Mouse (Mus musculus): ENCODE data around the gene Magi1.

The Magi1 gene

DNA sequence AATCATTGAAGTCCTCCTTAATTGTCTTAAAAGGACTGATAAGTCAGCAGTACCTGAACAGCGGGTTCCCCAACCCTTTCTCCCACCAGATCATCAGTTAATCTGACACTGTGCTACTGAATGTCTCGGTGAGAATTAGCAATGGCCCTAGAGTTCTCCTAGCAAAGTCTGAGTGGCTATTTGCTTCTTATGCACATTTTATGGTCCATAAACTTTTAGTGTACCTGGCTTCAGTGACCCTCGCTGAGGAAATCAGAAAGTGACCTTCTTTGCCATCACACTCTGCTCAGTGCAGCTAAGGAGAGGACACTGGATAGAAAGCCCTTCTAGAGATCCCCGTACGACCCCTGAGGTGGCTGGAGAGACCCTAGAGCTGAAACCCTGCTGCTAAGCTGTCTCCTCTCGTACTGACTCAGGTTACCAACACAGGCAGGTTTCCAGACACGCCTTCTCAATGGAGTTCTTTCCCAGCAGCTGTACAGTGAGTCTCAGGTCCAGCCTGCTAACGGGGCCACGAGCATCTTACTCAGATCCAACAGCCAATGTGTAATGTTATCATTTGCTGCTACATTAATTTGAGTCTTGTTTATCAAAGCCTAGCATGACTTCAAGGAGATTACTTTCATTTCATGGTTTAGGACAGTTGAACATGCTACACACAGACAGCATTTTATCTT, 461.4 kb downstream of the Magi1 start:
- in situ Hi-C loops (cut with MseI, MboI) = no loop called here

DNA sequence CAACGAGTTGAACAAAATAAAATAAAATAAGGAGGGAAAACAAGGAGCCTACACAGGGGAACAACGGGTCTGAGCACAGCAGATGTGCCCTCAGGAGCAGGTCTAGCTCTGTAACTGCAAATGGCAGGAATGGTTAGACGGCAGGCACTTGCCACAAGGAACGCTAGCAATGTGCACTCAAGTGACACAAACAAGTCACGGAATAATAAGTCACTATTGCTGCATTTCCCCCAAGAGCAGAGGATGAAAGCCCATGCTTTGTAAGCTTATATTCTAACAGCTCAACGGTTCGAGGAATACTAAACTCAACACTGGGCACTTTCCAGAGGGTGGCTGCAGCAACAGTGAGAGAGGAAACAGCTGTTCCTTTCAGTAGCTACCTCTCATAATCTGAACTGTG, 462.2 kb downstream of the Magi1 start:
- in situ Hi-C loops (cut with MseI, MboI) = no loop called here

DNA sequence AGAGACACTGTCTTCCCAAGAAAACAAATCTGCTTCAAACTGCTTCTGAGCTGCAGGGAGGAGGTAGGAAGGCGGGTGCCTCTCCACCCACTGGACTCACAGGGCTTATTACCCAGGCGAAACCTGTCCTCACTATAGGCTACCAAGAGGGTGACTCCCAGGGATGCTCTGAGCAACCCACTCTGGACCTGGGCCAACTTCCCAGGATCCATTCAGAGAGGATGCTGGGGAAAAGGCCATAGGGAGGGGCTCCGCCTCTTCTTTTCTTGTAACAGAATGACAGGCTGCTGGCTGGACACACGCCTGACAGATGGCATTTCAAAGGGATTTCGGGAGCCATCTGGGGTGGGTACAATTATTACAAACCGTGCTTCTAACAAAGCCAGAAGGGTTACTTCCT, 463.8 kb downstream of the Magi1 start:
- in situ Hi-C loops (cut with MseI, MboI) = no loop called here

DNA sequence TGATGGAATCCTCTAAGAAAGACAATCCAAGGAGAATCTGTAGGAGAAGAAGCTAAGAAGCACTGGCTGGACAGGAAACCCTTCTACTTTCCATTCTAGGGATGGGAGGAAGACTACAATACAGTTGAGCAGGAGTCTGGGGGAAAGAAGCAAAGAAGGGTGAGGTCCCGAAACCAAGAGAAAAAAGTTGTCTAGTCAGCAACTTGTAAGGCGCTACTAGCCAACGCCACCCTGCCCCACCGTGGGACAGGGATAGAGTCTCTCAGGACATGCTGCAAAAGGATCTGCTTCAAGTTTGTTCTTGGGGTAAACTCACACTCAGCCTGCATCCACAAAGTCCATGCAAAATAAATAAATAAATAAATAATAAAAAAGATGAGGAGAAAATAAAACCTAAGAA, 464.4 kb downstream of the Magi1 start:
- in situ Hi-C loops (cut with MseI, MboI) = no loop called here

DNA sequence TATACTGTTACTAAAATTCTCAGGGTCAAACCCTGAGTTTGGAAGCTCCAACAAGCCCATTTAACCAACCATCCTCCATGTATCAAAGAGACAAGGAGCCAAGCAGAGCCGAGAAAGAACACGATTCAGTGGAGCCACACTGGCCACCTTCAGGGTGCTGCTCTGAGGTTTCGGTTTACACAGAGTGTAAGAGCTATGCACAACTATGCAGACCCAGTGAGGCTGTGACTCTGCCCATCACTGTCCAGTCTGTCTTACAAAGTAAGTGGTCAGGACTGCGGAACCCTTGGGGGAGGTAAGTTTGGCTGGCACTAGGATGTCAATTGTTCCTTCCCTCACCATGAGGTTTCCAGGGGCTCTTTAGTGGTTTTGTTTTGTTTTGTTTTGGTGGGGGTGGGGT, 465.2 kb downstream of the Magi1 start:
- in situ Hi-C loops (cut with MseI, MboI) = no loop called here

DNA sequence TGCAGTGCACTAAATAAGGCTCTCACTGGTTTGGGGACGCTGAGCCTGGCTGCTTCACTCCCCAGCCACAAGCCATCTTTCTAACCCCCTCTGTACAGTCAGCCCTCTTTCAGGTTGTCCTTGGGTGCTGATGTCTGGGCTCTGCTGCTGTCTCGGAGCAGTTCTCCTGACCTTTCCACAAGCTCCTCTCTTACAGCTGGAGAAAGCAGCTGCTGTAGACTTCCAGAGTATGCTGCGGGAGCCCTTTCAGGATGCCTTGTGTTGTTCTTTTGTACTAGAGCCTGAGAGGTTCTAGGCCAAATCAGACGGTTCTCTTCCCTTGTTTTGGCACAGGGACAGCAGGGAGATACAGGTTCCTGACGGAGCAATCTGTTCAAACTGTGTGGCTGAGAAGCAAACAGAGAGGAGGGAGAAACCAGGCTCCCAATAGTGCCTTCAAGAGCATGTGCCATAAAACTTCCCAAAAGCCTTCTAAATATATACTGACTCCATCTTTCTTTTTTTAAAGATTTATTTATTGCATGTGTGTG, 478.2 kb downstream of the Magi1 start:
- in situ Hi-C loops (cut with MseI, MboI) = no loop called here

DNA sequence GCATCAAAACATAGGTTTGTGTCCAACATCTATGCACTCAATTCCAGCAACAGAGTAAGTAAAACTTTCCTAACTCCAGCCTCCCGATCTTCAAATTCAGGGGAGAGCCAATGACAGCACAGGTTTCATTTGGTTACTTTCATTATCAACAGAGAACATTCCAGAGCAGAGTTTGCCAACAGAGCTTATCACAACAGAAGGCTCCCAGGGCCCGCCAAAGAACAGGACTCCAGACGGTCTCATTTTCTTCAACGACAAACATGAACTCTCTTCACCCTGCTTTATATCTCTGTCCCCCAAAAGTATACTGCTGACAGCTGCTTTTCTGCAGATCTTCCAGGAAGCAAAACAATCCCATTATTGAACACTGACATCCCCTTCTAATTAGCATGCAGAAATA, 481.3 kb downstream of the Magi1 start:
- in situ Hi-C loops (cut with MseI, MboI) = no loop called here

DNA sequence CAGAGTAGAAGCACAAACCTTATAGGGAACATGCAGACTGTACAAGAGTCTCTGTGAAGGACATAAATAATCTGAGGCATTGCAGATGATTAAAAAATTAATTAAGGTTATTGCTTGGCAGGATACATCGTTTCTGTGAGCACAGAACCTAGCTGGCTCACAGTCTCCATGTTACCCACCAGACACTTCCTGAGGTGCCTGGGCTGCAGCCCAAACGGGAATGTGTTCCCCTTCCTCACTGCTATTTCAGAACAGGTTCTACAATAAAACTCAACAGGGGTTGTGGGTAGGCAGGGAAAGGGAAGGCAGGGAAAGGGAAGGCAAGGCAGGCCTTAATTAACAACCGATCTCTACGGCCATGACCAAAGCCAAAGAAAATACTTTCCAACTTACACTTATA, 483.3 kb downstream of the Magi1 start:
- in situ Hi-C loops (cut with MseI, MboI) = no loop called here

DNA sequence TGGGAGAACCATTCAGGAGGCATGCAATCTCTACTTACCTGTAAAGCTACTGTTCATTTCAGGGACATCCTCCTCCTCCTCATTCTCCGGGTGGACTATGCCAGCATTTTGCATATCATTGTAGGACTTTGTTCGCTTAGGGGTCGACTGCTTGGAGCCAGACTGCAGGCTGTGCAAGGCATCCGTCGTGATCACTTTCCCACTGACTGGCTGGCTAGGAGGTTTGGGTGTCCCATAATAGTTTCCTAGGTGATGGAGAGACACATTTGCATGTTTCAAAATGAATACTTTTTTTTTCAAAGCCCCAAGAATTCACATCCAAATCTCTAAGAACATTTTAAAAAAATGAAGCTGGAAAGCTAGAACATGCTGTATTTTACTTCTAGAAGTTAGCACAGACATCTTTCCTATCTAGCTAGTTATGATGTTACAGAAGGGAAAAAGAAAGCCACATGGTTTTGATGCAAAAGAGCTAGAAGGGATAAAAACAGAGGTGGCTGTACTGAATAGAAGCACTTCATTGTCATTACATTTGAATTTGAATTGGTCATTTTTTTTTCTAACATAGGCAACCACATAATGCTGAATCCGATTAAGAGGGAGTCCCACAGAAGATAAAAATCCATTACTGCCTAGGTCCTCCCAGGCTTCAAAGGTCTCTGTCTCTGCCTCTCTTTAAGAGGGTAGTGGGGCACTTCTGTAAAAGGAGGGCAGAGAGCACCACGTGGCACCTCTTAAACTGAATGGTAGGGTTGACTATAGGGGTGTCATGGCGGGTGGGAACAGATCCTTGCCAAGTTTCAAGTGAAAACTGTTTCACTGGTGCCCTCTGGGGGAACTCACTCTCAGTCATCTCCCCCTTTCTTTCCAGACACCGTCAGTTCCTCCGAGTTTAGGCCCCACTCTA, 491.2 kb downstream of the Magi1 start:
- in situ Hi-C loops (cut with MseI, MboI) = no loop called here

DNA sequence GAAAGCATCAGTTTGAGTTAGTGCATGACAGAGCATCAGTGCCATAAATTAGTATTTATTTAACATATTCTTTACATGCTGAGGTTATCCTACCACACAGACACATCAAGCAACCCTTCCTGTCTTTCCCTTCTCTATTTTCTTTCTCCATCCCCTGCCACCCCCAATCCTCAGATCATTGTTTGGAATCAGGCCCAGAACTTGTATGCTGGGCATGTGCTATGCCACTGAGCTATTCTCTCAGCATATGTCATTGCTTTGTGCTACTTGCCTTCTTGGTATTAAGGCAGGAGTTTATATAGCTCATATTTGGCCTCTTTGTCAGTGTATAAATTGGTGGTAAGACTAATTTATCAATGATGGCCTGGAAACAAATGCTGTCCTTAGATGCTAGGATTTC, 494.0 kb downstream of the Magi1 start:
- in situ Hi-C loops (cut with MseI, MboI) = no loop called here

DNA sequence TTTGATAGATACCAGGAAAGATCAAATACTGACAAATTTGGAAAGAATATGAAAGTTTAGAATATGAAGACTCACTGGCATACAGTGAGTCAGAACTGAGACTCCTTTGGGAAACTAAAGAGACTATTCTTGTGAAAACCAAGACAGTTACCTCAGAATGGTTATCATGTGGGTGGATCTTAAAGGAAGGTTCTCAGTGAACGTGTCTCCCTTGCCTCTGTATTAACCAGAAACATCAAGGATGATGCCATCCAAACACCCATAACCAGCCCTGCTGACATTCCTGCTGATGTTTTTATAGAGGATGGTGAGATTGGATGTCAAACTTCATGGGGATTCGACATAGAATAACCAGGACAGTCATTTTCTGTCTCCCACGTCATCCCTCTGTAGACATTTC, 496.7 kb downstream of the Magi1 start:
- in situ Hi-C loops (cut with MseI, MboI) = no loop called here

DNA sequence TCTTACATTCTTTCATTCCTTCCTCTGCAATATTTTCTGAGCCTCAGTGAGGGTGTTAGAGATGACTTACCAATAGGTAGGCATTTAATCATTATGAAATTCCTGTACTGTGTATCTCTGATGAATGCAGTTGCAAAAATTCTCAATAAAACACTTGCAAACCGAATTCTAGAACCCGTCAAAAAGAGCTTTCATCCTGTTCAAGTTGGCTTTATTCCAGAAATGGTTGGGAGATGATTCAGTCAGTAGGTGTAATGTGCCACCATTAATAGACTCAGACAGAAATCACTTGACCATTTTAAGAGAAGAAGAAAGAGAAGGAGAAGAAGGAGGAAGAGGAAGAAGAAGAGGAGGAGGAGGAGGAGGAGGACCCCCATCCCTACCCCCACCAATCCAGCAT, 497.5 kb downstream of the Magi1 start:
- in situ Hi-C loops (cut with MseI, MboI) = no loop called here

DNA sequence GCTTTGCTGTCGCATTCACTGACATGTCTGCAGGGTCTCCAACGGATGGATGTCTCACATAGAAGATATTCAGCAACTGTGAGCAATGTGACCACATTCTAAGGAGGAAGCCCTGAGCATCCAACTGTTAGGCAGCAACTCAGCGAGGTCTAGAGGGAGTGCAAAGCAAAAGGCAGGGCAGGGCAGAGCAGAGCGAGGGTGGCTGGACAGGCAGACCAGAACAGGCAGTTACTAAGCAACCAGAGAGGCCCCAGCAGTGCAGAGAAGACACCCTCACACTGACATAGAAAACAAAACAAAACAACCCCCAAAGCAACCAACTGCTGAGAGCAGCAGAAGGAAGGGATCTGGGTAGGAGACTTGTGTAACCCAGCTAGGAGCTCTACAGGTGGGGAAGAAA, 512.6 kb downstream of the Magi1 start:
- in situ Hi-C loops (cut with MseI, MboI) = no loop called here

DNA sequence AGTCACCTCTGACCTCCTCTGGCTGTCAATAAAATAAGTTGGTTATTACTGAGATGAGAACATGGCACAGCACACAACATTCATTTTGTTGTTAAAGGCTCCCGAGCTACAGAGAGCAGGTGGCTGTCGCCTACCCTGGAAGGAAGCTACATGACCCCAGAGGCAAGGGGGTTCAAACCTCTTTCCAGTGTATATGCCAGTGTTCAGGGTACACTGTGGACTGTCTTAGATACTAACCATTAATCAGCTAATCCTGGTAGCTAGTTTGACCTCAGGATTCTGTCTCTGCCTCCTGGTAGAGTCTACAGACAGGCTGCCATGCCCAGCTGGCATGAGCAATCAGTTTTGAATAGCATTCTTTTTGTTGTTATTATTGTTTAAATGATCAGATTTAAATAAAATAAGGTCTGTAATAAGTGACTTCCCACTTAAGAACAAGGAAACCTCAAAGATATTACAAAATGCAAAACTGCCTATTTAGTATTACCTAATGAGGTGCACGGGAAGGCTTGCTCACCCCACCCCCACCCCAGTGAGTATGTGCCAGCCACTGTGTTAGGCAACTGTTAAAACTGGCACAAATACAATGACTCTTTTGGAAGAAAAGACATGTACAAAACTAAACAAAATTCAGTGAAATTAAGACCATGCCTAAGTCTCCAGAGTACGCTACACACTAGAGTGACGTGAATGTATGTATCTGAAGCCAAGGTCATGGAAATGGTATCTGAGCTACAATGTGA, 513.3 kb downstream of the Magi1 start:
- in situ Hi-C loops (cut with MseI, MboI) = no loop called here

DNA sequence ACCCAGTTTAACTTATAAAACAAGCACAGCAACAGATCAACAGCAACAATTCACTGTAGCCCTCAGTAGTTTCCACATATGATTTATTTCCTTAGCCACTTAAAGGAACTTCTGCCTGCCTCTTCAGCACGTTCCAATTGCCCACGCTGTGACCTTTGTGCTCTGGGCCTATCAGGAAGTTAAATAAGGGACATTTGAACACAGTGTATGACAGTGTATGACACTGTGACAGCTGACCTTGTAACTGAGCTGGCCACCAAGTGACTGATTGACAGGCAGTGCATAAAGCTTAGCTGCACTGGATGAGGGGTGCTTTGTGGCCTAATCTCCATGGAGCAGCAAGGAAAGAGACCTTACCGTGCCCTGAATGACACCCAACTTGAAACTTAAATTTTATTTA, 525.6 kb downstream of the Magi1 start:
- in situ Hi-C loops (cut with MseI, MboI) = loop anchor here (10.0 kb wide), 1 partner anchor 227 kb away; no protein-coding TSS in a partner anchor

DNA sequence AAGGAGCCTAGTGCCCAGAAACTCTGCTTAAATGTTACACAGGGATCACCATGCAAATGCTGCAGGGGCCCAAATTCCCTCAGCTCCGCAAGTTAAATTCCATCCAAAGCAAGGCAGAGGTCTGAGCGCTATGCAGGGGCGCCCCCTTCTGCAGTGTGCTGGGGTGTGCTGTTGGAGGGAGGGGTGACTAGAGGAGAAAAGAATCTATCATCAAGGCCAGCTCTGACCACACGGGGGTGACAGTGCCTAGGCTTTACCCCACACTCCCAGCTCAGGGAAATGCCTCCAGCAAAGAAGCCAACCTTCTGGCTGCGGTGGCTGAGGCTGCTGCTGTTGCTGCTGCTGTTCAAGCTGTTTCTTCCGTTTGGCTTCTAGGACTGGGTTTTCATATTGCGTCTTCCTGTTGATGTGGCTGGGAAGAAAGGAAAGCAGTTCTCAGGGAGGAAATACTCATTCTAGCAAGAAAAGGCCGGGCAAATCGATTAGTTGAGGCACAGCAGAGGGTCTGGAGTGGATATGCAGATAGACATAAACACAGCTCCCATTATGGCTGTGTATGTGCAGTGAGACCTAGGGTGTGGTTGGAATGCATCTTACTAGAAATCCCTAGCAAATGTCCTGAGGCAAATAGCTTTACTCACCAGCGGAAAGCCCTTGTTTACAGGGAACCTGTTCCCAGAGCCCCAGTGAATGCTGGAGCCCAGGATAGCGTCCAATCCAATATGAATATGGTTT, 526.2 kb downstream of the Magi1 start:
- in situ Hi-C loops (cut with MseI, MboI) = loop anchor here (10.0 kb wide), 1 partner anchor 227 kb away; no protein-coding TSS in a partner anchor

DNA sequence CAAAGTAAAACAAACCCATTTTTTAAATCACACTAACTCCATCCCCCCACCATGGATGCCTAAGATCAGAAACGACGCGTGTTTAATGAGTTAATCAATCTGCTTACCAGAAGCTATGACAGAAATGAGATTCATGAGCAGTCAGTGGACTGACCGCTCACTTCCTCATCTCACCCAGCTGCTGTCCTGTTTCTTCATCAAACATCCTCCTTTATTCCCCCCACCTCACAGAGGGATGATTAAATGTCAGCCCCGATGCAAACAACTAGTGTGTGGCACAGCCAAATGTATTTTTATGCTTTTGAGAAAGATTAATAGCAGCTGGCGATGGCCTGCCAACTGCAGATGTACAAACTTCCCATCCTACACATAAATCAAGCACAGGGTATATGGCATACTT, 540.6 kb downstream of the Magi1 start:
- in situ Hi-C loops (cut with MseI, MboI) = no loop called here

DNA sequence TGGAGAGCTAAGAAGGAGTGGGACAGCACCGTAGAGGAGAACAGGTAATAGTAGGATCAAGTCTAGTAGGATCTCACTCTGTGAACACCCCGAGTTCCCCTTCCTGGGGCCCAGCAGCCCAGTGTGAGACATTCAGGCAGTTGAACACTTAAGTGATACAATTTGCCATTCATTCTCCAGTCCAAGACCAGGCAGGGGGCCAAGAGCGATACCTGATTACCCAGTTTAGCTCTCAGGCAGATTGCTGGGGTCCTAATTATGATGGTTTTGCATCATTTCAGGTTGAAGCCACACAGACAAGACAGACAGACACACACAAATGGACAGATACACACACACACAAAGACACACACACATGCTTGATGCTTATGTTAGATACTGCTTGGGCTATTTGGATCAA, 543.9 kb downstream of the Magi1 start:
- in situ Hi-C loops (cut with MseI, MboI) = no loop called here

DNA sequence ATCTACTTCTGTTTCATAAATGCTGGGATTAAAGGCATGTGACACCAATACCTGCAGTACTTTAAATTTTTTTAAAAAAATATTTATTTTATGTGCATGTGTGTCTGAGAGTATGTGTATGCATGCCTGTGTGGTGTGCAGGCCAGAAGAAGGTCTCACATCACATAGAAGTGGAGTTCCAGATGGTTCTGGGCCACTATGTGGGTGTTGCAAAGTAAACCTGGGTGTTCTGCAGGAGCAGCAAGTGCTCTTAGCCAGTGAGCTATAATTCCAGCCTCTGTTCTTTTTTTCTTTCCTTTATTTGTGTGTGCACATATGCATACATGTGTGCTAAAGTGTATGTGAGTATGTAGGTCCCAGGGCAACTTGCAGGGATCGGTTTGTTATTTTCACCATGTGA, 546.6 kb downstream of the Magi1 start:
- in situ Hi-C loops (cut with MseI, MboI) = no loop called here

DNA sequence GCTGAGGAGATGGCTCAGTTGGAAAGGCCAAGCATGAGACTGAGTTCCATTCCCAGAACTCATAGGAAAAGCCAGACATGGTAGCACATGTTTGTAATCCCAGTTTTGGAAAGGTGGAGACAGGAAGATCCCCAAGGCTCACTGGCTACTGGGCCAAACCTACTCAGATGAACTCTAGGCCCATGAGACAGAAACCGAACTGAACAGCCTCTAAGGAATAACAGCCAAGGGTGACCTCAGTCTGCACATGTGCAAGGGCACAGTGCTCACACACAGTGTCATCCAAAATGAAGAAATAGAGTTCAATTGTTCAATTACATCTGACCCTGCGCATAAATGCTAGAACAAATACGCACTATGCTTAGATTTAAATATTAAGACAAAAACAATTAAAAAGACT, 547.6 kb downstream of the Magi1 start:
- in situ Hi-C loops (cut with MseI, MboI) = no loop called here

DNA sequence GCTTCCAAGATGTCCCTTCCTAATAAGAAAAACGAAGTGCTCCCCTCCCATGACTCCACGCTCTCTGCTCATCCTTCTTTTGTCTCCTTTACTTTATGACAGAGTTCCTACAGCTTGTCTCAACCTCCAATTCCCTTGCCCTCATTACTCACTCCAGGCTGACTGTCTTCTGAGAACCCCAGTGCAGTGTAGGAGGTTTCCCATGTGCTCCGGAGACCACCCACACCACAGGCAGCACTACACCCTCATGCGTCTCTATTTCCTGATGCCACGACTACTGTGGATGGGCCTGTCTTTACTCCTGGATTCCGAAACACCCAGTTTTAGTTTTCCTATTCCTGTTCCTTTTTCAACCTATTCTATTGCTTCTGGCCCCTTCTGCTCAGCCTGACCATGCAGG, 549.9 kb downstream of the Magi1 start:
- in situ Hi-C loops (cut with MseI, MboI) = no loop called here

DNA sequence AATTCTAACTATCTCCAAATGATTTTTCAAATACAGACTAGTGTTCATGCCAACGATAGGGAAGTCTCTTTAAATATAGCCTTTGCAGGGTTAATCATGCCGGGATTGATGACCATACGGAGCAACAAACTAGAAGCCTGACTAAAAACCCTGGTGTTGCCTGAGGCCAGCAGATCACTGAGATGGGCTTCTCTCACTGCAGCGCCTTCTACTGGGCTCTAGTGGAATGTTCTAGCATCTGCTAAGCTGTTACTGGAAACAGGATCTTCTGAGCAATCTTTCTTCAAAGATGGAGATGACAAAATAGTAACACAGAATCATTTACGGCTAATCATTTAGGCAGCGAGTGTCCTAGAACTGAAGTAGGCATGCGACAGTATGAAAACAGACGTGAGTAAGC, 554.0 kb downstream of the Magi1 start:
- in situ Hi-C loops (cut with MseI, MboI) = no loop called here

Measured in mouse trophoblast stem cell (cell line).